ENCODE assay signal across 22 mouse cellular contexts in the genomic region with DNA sequence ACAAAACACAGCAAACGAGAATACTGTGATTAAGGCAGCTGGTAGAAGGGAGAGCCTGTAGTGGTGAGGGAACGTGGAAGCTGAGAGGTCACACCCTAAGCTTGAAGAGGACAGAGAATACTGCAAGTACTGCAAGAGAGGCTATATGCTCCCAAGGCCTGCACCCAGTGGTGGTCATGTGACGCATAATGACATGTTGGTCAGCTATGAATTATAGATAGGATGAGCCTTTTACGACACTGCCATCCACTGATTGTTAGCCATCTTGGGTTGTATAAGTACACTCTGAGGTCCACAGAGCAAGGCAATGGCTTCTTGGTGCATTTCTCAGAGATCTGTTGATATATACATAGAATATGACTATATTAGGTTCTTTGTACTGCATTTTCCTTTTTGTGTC. TPM values are rescaled to one million over a fixed set of nuclear protein-coding genes. Genes with fewer than 3 reads are reported as not detected.
A peak's percentile ranks its signal among the peaks of the same experiment; 100 is the strongest.
DNase-seq lines count a peak whose midpoint lies in the region; ATAC-seq and TF ChIP-seq lines count a peak whose summit lies in the region.
"Had no signal": no experiment of that assay in that cellular context is flagged by ENCODE, and none has a peak within 500 bp of the region (broad histone marks: within the 10 kb centered on the region; RNA-seq: fewer than 3 reads in every experiment).

No protein-coding gene starts in this region.

- WGBS in intestine, embryonic 15.5 days, result 80% methylated on average over 4 of the region's 4 CpGs
- WGBS in intestine, postnatal 0 days, result 65% methylated on average over 4 of the region's 4 CpGs

- no peak overlapping the region for H3K9ac ChIP-seq in intestine, embryonic 15.5 days
- no peak overlapping the region for H3K9ac ChIP-seq in intestine, postnatal 0 days (ENCODE audit: low read depth, low read length)
- H3K9ac ChIP-seq: embryonic facial prominence, embryonic 12.5 days; forebrain, embryonic 13.5 days; forebrain, embryonic 15.5 days; forebrain, postnatal 0 days had no signal

- no peak for TF ChIP-seq CTCF in intestine, postnatal 0 days (IDR thresholded peaks at IDR 0.05; ENCODE audit: low read depth)

- no peak overlapping the region for H3K4me3 ChIP-seq in intestine, embryonic 15.5 days (replicated peaks)
- no peak overlapping the region for H3K4me3 ChIP-seq in intestine, postnatal 0 days (ENCODE audit: low read depth, low read length)
- H3K4me3 ChIP-seq: embryonic facial prominence, embryonic 12.5 days; forebrain, embryonic 13.5 days; forebrain, embryonic 15.5 days had no signal

- no peak overlapping the region for H3K27ac ChIP-seq in intestine, embryonic 15.5 days
- H3K27ac ChIP-seq in intestine, postnatal 0 days (ENCODE audit: low read depth, low read length), result no peak overlapping the region
- H3K27ac ChIP-seq: embryonic facial prominence, embryonic 12.5 days; forebrain, embryonic 13.5 days; forebrain, embryonic 15.5 days had no signal

- peaks cover 21% of the 10 kb centered on the region for H3K36me3 ChIP-seq in intestine, embryonic 15.5 days
- H3K36me3 ChIP-seq in intestine, postnatal 0 days (ENCODE audit: control insufficient read depth, insufficient read depth), result peaks cover 50% of the 10 kb centered on the region

- no peaks in the 10 kb centered on the region for H3K4me1 ChIP-seq in intestine, embryonic 15.5 days (replicated peaks)
- H3K4me1 ChIP-seq in intestine, postnatal 0 days (replicated peaks; ENCODE audit: control insufficient read depth, insufficient read depth, low read length), result no peaks in the 10 kb centered on the region
- H3K4me1 ChIP-seq: embryonic facial prominence, embryonic 12.5 days; forebrain, embryonic 13.5 days; forebrain, embryonic 15.5 days had no signal

- no peaks in the 10 kb centered on the region for H3K27me3 ChIP-seq in intestine, embryonic 15.5 days (replicated peaks)
- H3K27me3 ChIP-seq in intestine, postnatal 0 days (replicated peaks; ENCODE audit: control insufficient read depth, insufficient read depth, low read length), result no peaks in the 10 kb centered on the region
- H3K27me3 ChIP-seq: embryonic facial prominence, embryonic 12.5 days; forebrain, embryonic 13.5 days; forebrain, embryonic 15.5 days; Patski had no signal

- DNase-seq in heart, adult 11 months, result peak; percentile 19
- DNase-seq in heart, adult 8-10 months (ENCODE audit: low spot score), result no peak
- peak; percentile 6 for DNase-seq in retina, embryonic 14.5 days (ENCODE audit: low spot score)
- DNase-seq in retina, postnatal 1 day, result no peak
- DNase-seq in layer of hippocampus, postnatal 25 days (ENCODE audit: extremely low spot score in 1 of 2, low spot score in 1 of 2), result no peak
- no peak for DNase-seq in left cerebral cortex, postnatal 14 days (ENCODE audit: low spot score in 2 of 2)
- DNase-seq: adrenal gland, adult 8-10 months; adrenal gland, postnatal 14 days; adrenal gland, postnatal 36 days; cerebellum, adult 11-12 months; cerebellum, adult 2 months; cerebellum, adult 9-10 months; cerebellum, postnatal 10 days; cerebellum, postnatal 25 days; forebrain, postnatal 0 days had no signal

- peak; percentile 43; the same call in 1 of the 2 replicates for ATAC-seq in intestine, embryonic 15.5 days
- peak; percentile 73 for ATAC-seq in intestine, postnatal 0 days
- ATAC-seq: activated CD4-positive, CD25-positive, alpha-beta regulatory T cell, adult 4 months; forebrain, embryonic 13.5 days; forebrain, embryonic 15.5 days; forebrain, postnatal 0 days; Patski had no signal

- intact Hi-C loops in left cerebral cortex, postnatal 14 days (cut with DNase I), result no loop called here

- no peaks in the 10 kb centered on the region for H3K9me3 ChIP-seq in intestine, embryonic 15.5 days
- H3K9me3 ChIP-seq in intestine, postnatal 0 days (ENCODE audit: control insufficient read depth), result no peaks in the 10 kb centered on the region
- H3K9me3 ChIP-seq: embryonic facial prominence, embryonic 12.5 days; forebrain, embryonic 13.5 days; forebrain, embryonic 15.5 days had no signal

- no peak overlapping the region for H3K4me2 ChIP-seq in intestine, embryonic 15.5 days (replicated peaks)
- no peak overlapping the region for H3K4me2 ChIP-seq in intestine, postnatal 0 days (replicated peaks; ENCODE audit: low read depth)
- H3K4me2 ChIP-seq: embryonic facial prominence, embryonic 12.5 days; forebrain, embryonic 13.5 days; forebrain, embryonic 15.5 days had no signal

RNA-seq across cellular contexts. Expression of gene Fbxo33, which starts 53.0 kb away (rescaled TPM):
- total RNA-seq in heart, adult 8-10 months (2022), result 1 to 10 TPM; 5.0 to 9.9 (median 7.9) TPM
- polyA plus RNA-seq in intestine, embryonic 15.5 days (2015; fragmentation: Nextera tagmentation; extraction: Ambion mirVana), result 8.9 TPM in 2 replicates
- 9.5 and 10.1 TPM in 2 replicates for polyA plus RNA-seq in intestine, postnatal 0 days (2015; fragmentation: Nextera tagmentation; extraction: Ambion mirVana)
- total RNA-seq in layer of hippocampus, postnatal 25 days (2021), result 10 to 100 TPM; 48.7 to 54.6 TPM
- total RNA-seq in left cerebral cortex, postnatal 14 days (2021), result 10 to 100 TPM; 35.1 to 42.7 TPM

Comparison
In these comparisons a context has a peak if more than half of its experiments do, and no peak if none do; other contexts are left out.
1. DNase-seq: peak in heart, adult 11 months (single experiment) and retina, embryonic 14.5 days (single experiment); none in heart, adult 8-10 months (single experiment), retina, postnatal 1 day (single experiment), layer of hippocampus, postnatal 25 days (0 of 2) and left cerebral cortex, postnatal 14 days (0 of 2).